In the genomic region with DNA sequence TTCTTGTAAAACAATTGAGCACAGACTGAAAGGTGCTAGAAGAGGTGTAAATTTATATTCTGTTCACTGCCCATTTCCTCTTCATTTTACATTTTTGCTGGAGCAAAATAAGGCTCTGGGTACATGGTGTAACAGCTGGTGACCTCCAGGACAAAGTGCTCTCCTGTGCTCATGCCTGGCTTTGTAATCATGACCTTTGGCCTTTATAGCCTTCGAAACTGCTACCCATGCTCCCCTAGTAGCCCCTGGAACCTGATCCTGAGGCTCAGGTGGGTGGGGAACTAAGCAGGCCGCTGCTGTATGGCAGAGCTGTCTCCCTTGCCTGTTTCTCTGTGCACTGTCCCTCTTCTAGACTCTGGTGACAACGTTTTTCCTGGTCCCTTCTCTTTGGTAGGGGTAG, we compare ENCODE assay signal across 21 mouse cellular contexts. TPM values are rescaled to one million over a fixed set of nuclear protein-coding genes. Genes with fewer than 3 reads are reported as not detected.
DNase-seq lines count a peak whose midpoint lies in the region; ATAC-seq lines count a peak whose summit lies in the region.
"Had no signal": no experiment of that assay in that cellular context is flagged by ENCODE, and none has a peak within 500 bp of the region (broad histone marks: within the 10 kb centered on the region; RNA-seq: fewer than 3 reads in every experiment).

No protein-coding gene starts in this region.

- peak; percentile 45 for DNase-seq in kidney, adult 9 months
- DNase-seq in liver, embryonic 11.5 days (ENCODE audit: low spot score), result no peak
- peak; percentile 42 for DNase-seq in yolk sac, embryonic 10.5 days (ENCODE audit: low spot score)
- DNase-seq in right cerebral cortex, postnatal 4 days, result no peak
- no peak for DNase-seq in gastrocnemius, adult 18-20 months (ENCODE audit: low spot score)
- DNase-seq in cerebellum, adult 8-10 months, result no peak
- DNase-seq: adrenal gland, postnatal 14 days; cerebellum, adult 18-20 months; cerebellum, postnatal 10 days; gastrocnemius, postnatal 14 days; heart, adult 2 months; heart, postnatal 14 days had no signal

- H3K36me3 ChIP-seq in kidney, embryonic 14.5 days (ENCODE audit: control insufficient read depth, insufficient read depth, low read length), result peaks cover 15% of the 10 kb centered on the region
- H3K36me3 ChIP-seq in liver, embryonic 11.5 days (ENCODE audit: control insufficient read depth, insufficient read depth, low read length), result peaks cover 6% of the 10 kb centered on the region
- peaks cover 33% of the 10 kb centered on the region for H3K36me3 ChIP-seq in liver, embryonic 15.5 days (replicated peaks)

- no peak overlapping the region for H3K4me2 ChIP-seq in kidney, embryonic 14.5 days (replicated peaks; ENCODE audit: low read depth, low read length)
- H3K4me2 ChIP-seq in liver, embryonic 11.5 days, result no peak overlapping the region
- no peak overlapping the region for H3K4me2 ChIP-seq in liver, embryonic 15.5 days
- H3K4me2 ChIP-seq: embryonic facial prominence, embryonic 12.5 days; forebrain, embryonic 15.5 days; heart, embryonic 11.5 days; heart, embryonic 15.5 days; hindbrain, embryonic 13.5 days had no signal

- WGBS in kidney, embryonic 14.5 days, result 32% methylated on average over 3 of the region's 3 CpGs
- 64% methylated on average over 3 of the region's 3 CpGs for WGBS in liver, embryonic 11.5 days
- 56% methylated on average over 3 of the region's 3 CpGs for WGBS in liver, embryonic 15.5 days (ENCODE audit: insufficient replicate concordance)

- no peaks in the 10 kb centered on the region for H3K27me3 ChIP-seq in kidney, embryonic 14.5 days (ENCODE audit: control insufficient read depth, insufficient read depth, low read length)
- no peaks in the 10 kb centered on the region for H3K27me3 ChIP-seq in liver, embryonic 11.5 days (replicated peaks; ENCODE audit: control insufficient read depth, insufficient read depth, low read length)
- no peaks in the 10 kb centered on the region for H3K27me3 ChIP-seq in liver, embryonic 15.5 days
- H3K27me3 ChIP-seq: embryonic facial prominence, embryonic 12.5 days; forebrain, embryonic 15.5 days; heart, embryonic 15.5 days; hindbrain, embryonic 13.5 days had no signal

- H3K9me3 ChIP-seq in kidney, embryonic 14.5 days (ENCODE audit: control insufficient read depth, low read length), result no peaks in the 10 kb centered on the region
- H3K9me3 ChIP-seq in liver, embryonic 11.5 days (ENCODE audit: control insufficient read depth, low read length), result no peaks in the 10 kb centered on the region
- no peaks in the 10 kb centered on the region for H3K9me3 ChIP-seq in liver, embryonic 15.5 days (replicated peaks)
- H3K9me3 ChIP-seq: embryonic facial prominence, embryonic 12.5 days; forebrain, embryonic 15.5 days; heart, embryonic 15.5 days; hindbrain, embryonic 13.5 days had no signal

- H3K4me1 ChIP-seq in kidney, embryonic 14.5 days (ENCODE audit: control insufficient read depth, insufficient read depth, low read length), result no peaks in the 10 kb centered on the region
- H3K4me1 ChIP-seq in liver, embryonic 11.5 days (replicated peaks; ENCODE audit: control insufficient read depth, insufficient read depth, low read length), result no peaks in the 10 kb centered on the region; the same call in 1 of the 2 replicates
- H3K4me1 ChIP-seq in liver, embryonic 15.5 days (replicated peaks), result peaks cover 7% of the 10 kb centered on the region; the same call in 1 of the 2 replicates
- H3K4me1 ChIP-seq: embryonic facial prominence, embryonic 12.5 days; forebrain, embryonic 15.5 days; heart, embryonic 15.5 days; hindbrain, embryonic 13.5 days had no signal

- no peak for ATAC-seq in kidney, embryonic 14.5 days (ENCODE audit: low FRiP score, low TSS enrichment)
- 0 out of 2 replicates have a peak, but pooled peaks have one; percentile 46 for ATAC-seq in liver, embryonic 11.5 days (replicated peaks; ENCODE audit: low FRiP score)
- ATAC-seq in liver, embryonic 15.5 days (ENCODE audit: insufficient read depth), result peak; percentile 79
- ATAC-seq: forebrain, embryonic 15.5 days had no signal

- H3K4me3 ChIP-seq in kidney, embryonic 14.5 days (ENCODE audit: low read length), result no peak overlapping the region
- no peak overlapping the region for H3K4me3 ChIP-seq in liver, embryonic 11.5 days (ENCODE audit: low read depth, low read length)
- no peak overlapping the region for H3K4me3 ChIP-seq in liver, embryonic 15.5 days (replicated peaks)
- H3K4me3 ChIP-seq: embryonic facial prominence, embryonic 12.5 days; forebrain, embryonic 15.5 days; heart, adult 2 months; heart, embryonic 15.5 days; hindbrain, embryonic 13.5 days had no signal

- H3K9ac ChIP-seq in kidney, embryonic 14.5 days (ENCODE audit: low read depth, low read length), result no peak overlapping the region
- no peak overlapping the region for H3K9ac ChIP-seq in liver, embryonic 11.5 days (ENCODE audit: low read depth, low read length)
- no peak overlapping the region for H3K9ac ChIP-seq in liver, embryonic 15.5 days
- H3K9ac ChIP-seq: embryonic facial prominence, embryonic 12.5 days; forebrain, embryonic 15.5 days; heart, embryonic 15.5 days; hindbrain, embryonic 13.5 days had no signal

- H3K27ac ChIP-seq in kidney, embryonic 14.5 days (ENCODE audit: low read depth, low read length), result no peak overlapping the region
- no peak overlapping the region for H3K27ac ChIP-seq in liver, embryonic 11.5 days (ENCODE audit: low read depth, low read length)
- 0 out of 2 replicates have a peak overlapping the region, but pooled peaks have one; percentile 25 for H3K27ac ChIP-seq in liver, embryonic 15.5 days (replicated peaks)
- H3K27ac ChIP-seq: embryonic facial prominence, embryonic 12.5 days; forebrain, embryonic 15.5 days; heart, adult 2 months; heart, embryonic 15.5 days; hindbrain, embryonic 13.5 days had no signal

RNA-seq across cellular contexts. Expression of gene Zxdc, which starts 24.7 kb away (rescaled TPM):
- polyA plus RNA-seq in kidney, embryonic 14.5 days (2014; fragmentation: Nextera tagmentation; extraction: Ambion mirVana), result 8.6 and 12.9 TPM in 2 replicates
- polyA plus RNA-seq in liver, embryonic 11.5 days (2014; fragmentation: Nextera tagmentation; extraction: Ambion mirVana), result 6.6 and 6.9 TPM in 2 replicates
- 2.9 and 3.0 TPM in 2 replicates for polyA plus RNA-seq in liver, embryonic 15.5 days (2015; fragmentation: Nextera tagmentation; extraction: Ambion mirVana)
- total RNA-seq in gastrocnemius, adult 18-20 months (2021), result 10 to 100 TPM; 13.7 to 13.9 TPM

RNA-seq across cellular contexts. Expression of gene Cfap100, which starts 34.6 kb away (rescaled TPM):
- 0.53 and 0.91 TPM in 2 replicates for polyA plus RNA-seq in kidney, embryonic 14.5 days (2014; fragmentation: Nextera tagmentation; extraction: Ambion mirVana)
- 0.18 TPM in 2 replicates for polyA plus RNA-seq in liver, embryonic 11.5 days (2014; fragmentation: Nextera tagmentation; extraction: Ambion mirVana)
- 0.08 TPM in 1 of 2 replicates, not detected in the other for polyA plus RNA-seq in liver, embryonic 15.5 days (2015; fragmentation: Nextera tagmentation; extraction: Ambion mirVana)
- total RNA-seq in gastrocnemius, adult 18-20 months (2021), result under 1 TPM in 1 of 2 experiments, not detected in 1; 0.12 TPM
- total RNA-seq: hematopoietic stem cell, adult 5-6 weeks; MEL had no signal
- polyA plus RNA-seq: heart, embryonic 11.5 days had no signal

Comparison
In these comparisons a context has a peak if more than half of its experiments do, and no peak if none do; other contexts are left out.
1. DNase-seq: peak in kidney, adult 9 months (single experiment) and yolk sac, embryonic 10.5 days (single experiment); none in liver, embryonic 11.5 days (single experiment), right cerebral cortex, postnatal 4 days (single experiment), gastrocnemius, adult 18-20 months (single experiment) and cerebellum, adult 8-10 months (single experiment).